Mouse (Mus musculus): ENCODE results near the gene Mitf. TPM values are rescaled to one million over a fixed set of nuclear protein-coding genes. Genes with fewer than 3 reads are reported as not detected.

Mitf gene
- polyA plus RNA-seq, 1 experiment = not detected

DNA sequence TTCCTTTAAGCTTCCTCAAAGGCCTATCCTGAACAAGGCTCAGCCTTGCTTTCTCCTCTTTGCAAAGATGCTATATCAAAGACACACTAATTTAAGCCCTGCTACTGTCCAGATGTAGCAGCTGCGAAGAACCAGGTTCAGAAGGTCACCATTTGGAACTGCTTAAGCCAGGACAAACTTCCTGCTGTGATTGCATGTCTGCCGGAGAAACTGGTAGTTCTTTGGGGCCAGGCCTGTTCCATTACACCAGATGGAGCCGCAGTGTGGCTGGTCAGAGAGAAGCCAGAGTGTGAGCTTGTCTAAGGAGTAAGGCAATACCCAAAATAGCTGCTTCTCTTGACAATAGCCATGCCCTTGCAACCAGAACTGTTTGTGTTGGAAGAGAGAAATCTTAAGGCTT, 75.1 kb downstream of the Mitf start:
- WGBS = 84% methylated on average over 3 of the region's 3 CpGs
- Histone ChIP-seq H3K4me3 (ENCODE audit: insufficient read depth, low read depth, low read length) (no peak overlapping the region), H3K27ac (ENCODE audit: insufficient read depth, low read depth, low read length) (no peak overlapping the region), H3K4me1 (ENCODE audit: control insufficient read depth, insufficient read depth, low read length) (peaks cover 6% of the 10 kb centered on the region; the same call in 1 of the 2 replicates)
- TF ChIP-seq CTCF (IDR thresholded peaks at IDR 0.05; ENCODE audit: insufficient read depth, low read depth, low read length) (no peak), POLR2A (IDR thresholded peaks at IDR 0.05; ENCODE audit: insufficient read depth, low read depth, low read length) (no peak)

DNA sequence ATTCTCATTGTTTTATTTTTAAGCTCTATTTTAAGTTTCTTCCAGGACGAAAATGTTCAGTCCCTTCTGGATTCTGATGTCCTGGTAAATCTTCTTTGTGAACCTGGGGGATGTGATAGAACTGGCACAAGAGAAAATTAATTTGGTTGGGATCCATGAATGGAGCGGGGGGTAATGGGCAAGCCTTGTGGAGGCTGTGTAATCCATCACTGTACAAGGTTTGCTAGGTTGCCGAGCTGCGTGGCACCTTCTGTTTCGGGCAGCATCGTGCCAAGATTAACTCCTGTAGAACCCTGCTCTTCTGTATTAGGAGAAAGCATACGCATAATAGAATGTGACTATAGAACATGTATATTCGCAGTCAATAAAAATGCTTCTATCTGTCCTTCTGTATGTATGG, 76.1 kb downstream of the Mitf start:
- Histone ChIP-seq H3K27ac (ENCODE audit: insufficient read depth, low read depth, low read length) (no peak overlapping the region), H3K4me3 (ENCODE audit: insufficient read depth, low read depth, low read length) (no peak overlapping the region), H3K4me1 (ENCODE audit: control insufficient read depth, insufficient read depth, low read length) (peaks cover 4% of the 10 kb centered on the region; the same call in 1 of the 2 replicates)
- TF ChIP-seq CTCF (IDR thresholded peaks at IDR 0.05; ENCODE audit: insufficient read depth, low read depth, low read length) (no peak), POLR2A (IDR thresholded peaks at IDR 0.05; ENCODE audit: insufficient read depth, low read depth, low read length) (no peak)
- 78% methylated on average over 8 of the region's 8 CpGs for WGBS

DNA sequence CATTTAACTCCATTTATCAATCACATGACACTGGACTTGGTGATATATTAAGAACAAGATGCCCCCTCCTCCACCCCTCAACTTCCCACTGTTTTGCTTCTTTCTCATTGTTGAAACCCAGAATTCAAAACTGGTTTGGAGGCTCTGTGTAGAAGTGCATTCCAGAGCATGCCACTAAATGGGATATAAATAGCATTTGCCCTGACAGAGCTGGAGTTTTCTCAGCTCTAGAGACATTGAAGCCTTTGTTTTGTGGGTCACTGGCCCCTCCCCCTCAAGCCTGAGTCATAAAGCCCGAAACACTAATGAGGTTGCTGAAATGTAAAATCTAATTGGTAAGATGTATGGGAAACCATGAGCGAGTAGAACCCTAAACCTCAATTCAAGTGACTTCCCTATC, 76.6 kb downstream of the Mitf start:
- Histone ChIP-seq H3K4me1 (ENCODE audit: control insufficient read depth, insufficient read depth, low read length) (peaks cover 4% of the 10 kb centered on the region; the same call in 1 of the 2 replicates), H3K27ac (ENCODE audit: insufficient read depth, low read depth, low read length) (no peak overlapping the region), H3K4me3 (ENCODE audit: insufficient read depth, low read depth, low read length) (no peak overlapping the region)
- TF ChIP-seq CTCF (IDR thresholded peaks at IDR 0.05; ENCODE audit: insufficient read depth, low read depth, low read length) (no peak), POLR2A (IDR thresholded peaks at IDR 0.05; ENCODE audit: insufficient read depth, low read depth, low read length) (no peak)
- WGBS = 26% methylated on average over 2 of the region's 2 CpGs

DNA sequence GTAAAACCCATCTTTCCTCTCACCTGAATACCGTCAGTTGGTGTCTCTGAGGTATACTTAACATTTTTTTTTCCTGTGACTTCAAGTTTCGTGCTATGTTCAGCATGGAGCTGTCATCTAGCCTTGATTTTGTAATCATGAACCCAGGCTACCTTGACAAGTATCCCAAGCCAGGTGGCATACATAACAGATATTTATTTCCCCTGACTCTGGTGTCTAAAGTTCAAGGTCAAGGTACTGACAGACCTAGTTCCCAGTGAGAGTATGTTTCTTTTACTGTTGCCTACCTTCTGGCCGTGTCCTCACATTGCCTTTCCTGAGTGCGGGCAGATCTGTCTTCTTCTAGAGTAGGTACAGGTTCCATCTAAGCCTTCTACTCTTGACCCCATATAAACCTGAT, 78.1 kb downstream of the Mitf start:
- Histone ChIP-seq H3K4me1 (ENCODE audit: control insufficient read depth, insufficient read depth, low read length) (peaks cover 4% of the 10 kb centered on the region; the same call in 1 of the 2 replicates), H3K4me3 (ENCODE audit: insufficient read depth, low read depth, low read length) (no peak overlapping the region), H3K27ac (ENCODE audit: insufficient read depth, low read depth, low read length) (no peak overlapping the region)
- TF ChIP-seq CTCF (IDR thresholded peaks at IDR 0.05; ENCODE audit: insufficient read depth, low read depth, low read length) (no peak), POLR2A (IDR thresholded peaks at IDR 0.05; ENCODE audit: insufficient read depth, low read depth, low read length) (no peak)
- 98% methylated on average over 4 of the region's 4 CpGs for WGBS

DNA sequence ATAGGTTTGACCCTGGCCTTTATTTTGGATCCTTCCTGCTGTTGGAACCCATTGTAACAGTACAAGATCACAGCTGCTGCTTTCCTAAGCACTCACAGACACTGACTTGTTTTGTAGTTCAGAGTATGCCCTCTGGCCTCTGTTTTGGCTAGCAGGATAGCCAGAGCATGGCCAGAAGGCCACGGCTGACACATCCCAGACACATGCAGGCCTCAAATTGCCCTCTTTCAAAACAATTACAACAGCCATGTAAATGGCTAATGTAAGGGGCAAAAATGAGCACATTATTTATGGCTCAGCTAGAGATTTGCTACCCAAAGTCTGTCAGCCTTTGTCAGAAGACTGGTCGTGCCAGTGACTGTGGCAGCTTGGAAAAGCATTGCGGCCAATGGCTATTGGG, 78.8 kb downstream of the Mitf start:
- Histone ChIP-seq H3K4me3 (ENCODE audit: insufficient read depth, low read depth, low read length) (no peak overlapping the region), H3K27ac (ENCODE audit: insufficient read depth, low read depth, low read length) (no peak overlapping the region), H3K4me1 (ENCODE audit: control insufficient read depth, insufficient read depth, low read length) (peaks cover 4% of the 10 kb centered on the region; the same call in 1 of the 2 replicates)
- no peak for TF ChIP-seq POLR2A (IDR thresholded peaks at IDR 0.05; ENCODE audit: insufficient read depth, low read depth, low read length)
- TF ChIP-seq CTCF (IDR thresholded peaks at IDR 0.05; ENCODE audit: insufficient read depth, low read depth, low read length) = no peak
- WGBS = 91% methylated on average over 3 of the region's 3 CpGs

DNA sequence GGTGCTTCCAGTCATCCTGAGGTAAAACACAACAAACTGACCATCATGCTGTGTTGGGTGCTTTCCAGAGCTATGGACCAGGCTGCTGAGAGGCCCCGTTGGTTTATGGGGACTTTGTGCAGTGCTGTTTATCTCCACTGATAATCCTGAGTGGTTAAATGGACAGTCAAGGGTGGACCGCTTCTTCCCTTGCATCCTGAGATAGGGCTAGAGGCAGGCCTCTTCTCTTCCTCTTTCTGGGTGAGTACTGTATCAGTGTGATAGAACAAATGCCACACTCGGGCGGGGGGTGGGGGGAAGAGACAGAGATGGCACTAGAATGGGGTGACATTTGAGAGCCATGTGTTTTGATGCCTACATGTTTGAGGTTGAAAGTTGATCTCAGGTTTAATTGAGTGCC, 81.0 kb downstream of the Mitf start:
- Histone ChIP-seq H3K4me3 (ENCODE audit: insufficient read depth, low read depth, low read length) (no peak overlapping the region), H3K27ac (ENCODE audit: insufficient read depth, low read depth, low read length) (no peak overlapping the region), H3K4me1 (ENCODE audit: control insufficient read depth, insufficient read depth, low read length) (peaks cover 2% of the 10 kb centered on the region; the same call in 1 of the 2 replicates)
- TF ChIP-seq CTCF (IDR thresholded peaks at IDR 0.05; ENCODE audit: insufficient read depth, low read depth, low read length) = no peak
- no peak for TF ChIP-seq POLR2A (IDR thresholded peaks at IDR 0.05; ENCODE audit: insufficient read depth, low read depth, low read length)
- WGBS = 89% methylated on average over 4 of the region's 4 CpGs

DNA sequence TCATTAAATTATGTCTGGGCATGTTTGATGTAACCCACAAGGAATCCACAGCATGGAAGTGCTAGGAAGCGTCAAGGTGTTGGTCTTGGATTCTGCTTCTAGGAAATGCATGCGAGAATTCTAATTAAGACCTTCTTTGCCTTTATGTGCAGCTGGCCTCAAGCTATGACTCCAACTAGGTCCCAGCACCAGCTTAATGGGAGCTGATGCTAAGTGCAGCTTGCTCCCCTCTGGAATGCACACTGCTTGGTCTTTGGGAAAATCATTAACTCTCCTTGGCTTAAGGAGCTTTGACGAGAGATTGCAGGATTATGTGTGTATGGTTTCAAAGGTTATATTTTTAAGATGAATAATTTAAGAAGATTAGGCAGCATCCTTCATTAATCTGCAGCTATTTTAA, 81.7 kb downstream of the Mitf start:
- H3K27ac ChIP-seq (ENCODE audit: insufficient read depth, low read depth, low read length) = no peak overlapping the region
- H3K4me3 ChIP-seq (ENCODE audit: insufficient read depth, low read depth, low read length) = no peak overlapping the region
- TF ChIP-seq POLR2A (IDR thresholded peaks at IDR 0.05; ENCODE audit: insufficient read depth, low read depth, low read length) = no peak
- no peak for TF ChIP-seq CTCF (IDR thresholded peaks at IDR 0.05; ENCODE audit: insufficient read depth, low read depth, low read length)
- WGBS = 85% methylated on average over 3 of the region's 3 CpGs
- no peaks in the 10 kb centered on the region for H3K4me1 ChIP-seq (ENCODE audit: control insufficient read depth, insufficient read depth, low read length)

DNA sequence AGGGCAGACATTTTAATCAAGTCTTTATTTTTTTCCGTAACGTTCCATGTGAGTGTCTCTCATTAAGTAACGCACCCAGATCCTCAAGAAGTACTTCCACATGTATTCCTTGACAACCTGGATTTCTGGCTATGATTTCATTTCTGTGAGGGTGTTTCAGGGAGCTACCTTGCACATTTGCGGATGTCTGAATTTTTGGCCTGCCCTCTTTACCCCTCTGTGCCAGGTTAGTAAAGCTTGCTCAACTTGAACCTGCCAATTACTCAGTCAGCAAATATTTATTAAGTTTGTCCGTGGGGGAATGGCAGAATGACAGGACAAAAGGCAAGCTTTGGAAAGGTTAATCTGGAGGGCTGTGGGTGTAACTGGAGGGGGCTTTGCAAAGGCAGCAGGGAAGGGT, 86.7 kb downstream of the Mitf start:
- H3K4me1 ChIP-seq (ENCODE audit: control insufficient read depth, insufficient read depth, low read length) = no peaks in the 10 kb centered on the region
- H3K4me3 ChIP-seq (ENCODE audit: insufficient read depth, low read depth, low read length) = no peak overlapping the region
- 86% methylated on average over 5 of the region's 5 CpGs for WGBS
- TF ChIP-seq CTCF (IDR thresholded peaks at IDR 0.05; ENCODE audit: insufficient read depth, low read depth, low read length) (no peak), POLR2A (IDR thresholded peaks at IDR 0.05; ENCODE audit: insufficient read depth, low read depth, low read length) (no peak)
- no peak overlapping the region for H3K27ac ChIP-seq (ENCODE audit: insufficient read depth, low read depth, low read length)

DNA sequence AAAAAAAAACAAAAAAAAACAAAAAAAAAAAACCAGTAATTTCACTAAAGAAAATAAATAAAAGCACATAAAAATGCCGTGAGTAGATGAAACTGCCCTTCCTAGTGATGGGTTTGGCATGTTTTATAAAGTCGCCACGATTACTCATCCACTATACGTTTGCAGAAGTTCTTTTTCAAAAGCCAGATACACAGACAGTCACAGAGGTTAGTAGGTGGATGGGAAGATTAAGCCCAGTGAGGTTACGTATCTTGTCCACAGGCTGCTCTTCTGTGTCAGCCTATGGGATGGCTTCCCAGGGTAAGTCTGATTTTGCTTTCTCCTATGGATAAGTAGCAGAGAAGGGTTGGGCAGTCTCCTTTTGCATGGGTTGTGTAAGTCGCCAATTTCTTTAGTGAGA, 90.3 kb downstream of the Mitf start:
- Histone ChIP-seq H3K4me3 (ENCODE audit: insufficient read depth, low read depth, low read length) (no peak overlapping the region), H3K27ac (ENCODE audit: insufficient read depth, low read depth, low read length) (no peak overlapping the region), H3K4me1 (ENCODE audit: control insufficient read depth, insufficient read depth, low read length) (no peaks in the 10 kb centered on the region)
- 86% methylated on average over 6 of the region's 6 CpGs for WGBS
- TF ChIP-seq POLR2A (IDR thresholded peaks at IDR 0.05; ENCODE audit: insufficient read depth, low read depth, low read length) (no peak), CTCF (IDR thresholded peaks at IDR 0.05; ENCODE audit: insufficient read depth, low read depth, low read length) (no peak)

DNA sequence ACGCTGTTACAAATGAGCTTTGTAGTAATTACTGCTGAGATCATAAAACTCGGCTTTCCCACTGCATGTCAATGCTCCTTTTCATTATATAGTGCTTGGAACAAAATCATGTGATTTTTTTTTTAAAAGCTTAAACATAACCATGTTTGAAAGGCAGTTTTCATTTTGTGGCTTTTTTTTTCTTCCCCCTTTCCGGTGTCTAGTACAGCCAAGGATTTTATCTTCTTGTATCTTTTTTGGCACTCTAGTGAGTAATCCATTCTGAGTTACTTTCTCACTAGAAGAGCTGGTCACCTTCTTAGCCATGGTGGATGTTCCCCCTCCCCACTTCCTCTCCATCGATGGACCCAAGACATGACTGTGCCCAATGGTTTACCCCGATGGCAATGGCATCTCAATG, 91.2 kb downstream of the Mitf start:
- H3K27ac ChIP-seq (ENCODE audit: insufficient read depth, low read depth, low read length) = no peak overlapping the region
- no peak for TF ChIP-seq POLR2A (IDR thresholded peaks at IDR 0.05; ENCODE audit: insufficient read depth, low read depth, low read length)
- no peak for TF ChIP-seq CTCF (IDR thresholded peaks at IDR 0.05; ENCODE audit: insufficient read depth, low read depth, low read length)
- H3K4me1 ChIP-seq (ENCODE audit: control insufficient read depth, insufficient read depth, low read length) = no peaks in the 10 kb centered on the region
- H3K4me3 ChIP-seq (ENCODE audit: insufficient read depth, low read depth, low read length) = no peak overlapping the region
- WGBS = 86% methylated on average over 5 of the region's 5 CpGs
